Mouse (Mus musculus) gastrocnemius, postnatal 25 days (tissue): ENCODE data around the gene Ifng. TPM values are rescaled to one million over a fixed set of nuclear protein-coding genes. Genes with fewer than 3 reads are reported as not detected.
A peak's percentile ranks its signal among the peaks of the same experiment; 100 is the strongest.
"Not testable (repeated sequence)": the region's sequence is repeated elsewhere in the genome, so short reads cannot be mapped to it uniquely, and the experiment has no call there.

Experiments
- DNase-seq: peaks from one replicate; pipeline ENCODE4 v3.0.0; 2022
- long read RNA-seq, 2 experiments: library from polyadenylated mRNA; stranded (forward); transcript quantifications; one replicate each; pipeline ENCODE4 v2.0.0; 2021
- total RNA-seq, 2 experiments: library from RNA; stranded (reverse); gene quantifications; 1 replicate in 1 of 2; 2 replicates in 1 of 2; pipeline ENCODE4 v1.2.3; 2021

Gene Ifng
- not detected for total RNA-seq
- long read RNA-seq, experiment 1 = 0 reads
- long read RNA-seq, experiment 2 = 0 reads

DNA sequence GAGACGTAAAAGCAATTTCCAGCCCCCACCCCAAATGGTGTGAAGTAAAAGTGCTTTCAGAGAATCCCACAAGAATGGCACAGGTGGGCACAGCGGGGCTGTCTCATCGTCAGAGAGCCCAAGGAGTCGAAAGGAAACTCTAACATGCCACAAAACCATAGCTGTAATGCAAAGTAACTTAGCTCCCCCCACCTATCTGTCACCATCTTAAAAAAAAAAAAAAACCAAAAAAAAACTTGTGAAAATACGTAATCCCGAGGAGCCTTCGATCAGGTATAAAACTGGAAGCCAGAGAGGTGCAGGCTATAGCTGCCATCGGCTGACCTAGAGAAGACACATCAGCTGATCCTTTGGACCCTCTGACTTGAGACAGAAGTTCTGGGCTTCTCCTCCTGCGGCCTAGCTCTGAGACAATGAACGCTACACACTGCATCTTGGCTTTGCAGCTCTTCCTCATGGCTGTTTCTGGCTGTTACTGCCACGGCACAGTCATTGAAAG lies at the start of gene Ifng:
Gene Ifng, plus strand, starts transcription at position 305 of the 499 bp plus-strand sequence.
- DNase-seq = no peak

DNA sequence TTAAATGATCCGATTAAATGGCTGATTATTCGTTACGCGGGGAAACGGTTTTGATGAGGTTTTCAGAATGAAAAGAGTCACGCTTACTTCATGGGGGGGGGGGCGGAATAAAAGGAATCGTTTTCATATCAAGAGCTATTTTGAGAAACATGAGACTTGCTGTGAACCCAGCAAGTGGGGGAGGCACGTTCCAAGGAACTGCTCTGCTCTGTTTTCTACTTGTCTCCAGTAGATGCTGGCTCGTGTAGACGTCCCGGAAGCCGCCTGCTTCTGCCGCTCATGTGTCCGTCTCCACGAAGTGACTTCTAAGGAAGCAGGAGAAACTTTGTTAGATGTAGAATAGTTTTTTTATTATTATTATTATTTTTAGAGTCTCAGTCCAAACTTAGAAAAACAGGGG lies 40.9 kb upstream of the Ifng start:
- no peak for DNase-seq

DNA sequence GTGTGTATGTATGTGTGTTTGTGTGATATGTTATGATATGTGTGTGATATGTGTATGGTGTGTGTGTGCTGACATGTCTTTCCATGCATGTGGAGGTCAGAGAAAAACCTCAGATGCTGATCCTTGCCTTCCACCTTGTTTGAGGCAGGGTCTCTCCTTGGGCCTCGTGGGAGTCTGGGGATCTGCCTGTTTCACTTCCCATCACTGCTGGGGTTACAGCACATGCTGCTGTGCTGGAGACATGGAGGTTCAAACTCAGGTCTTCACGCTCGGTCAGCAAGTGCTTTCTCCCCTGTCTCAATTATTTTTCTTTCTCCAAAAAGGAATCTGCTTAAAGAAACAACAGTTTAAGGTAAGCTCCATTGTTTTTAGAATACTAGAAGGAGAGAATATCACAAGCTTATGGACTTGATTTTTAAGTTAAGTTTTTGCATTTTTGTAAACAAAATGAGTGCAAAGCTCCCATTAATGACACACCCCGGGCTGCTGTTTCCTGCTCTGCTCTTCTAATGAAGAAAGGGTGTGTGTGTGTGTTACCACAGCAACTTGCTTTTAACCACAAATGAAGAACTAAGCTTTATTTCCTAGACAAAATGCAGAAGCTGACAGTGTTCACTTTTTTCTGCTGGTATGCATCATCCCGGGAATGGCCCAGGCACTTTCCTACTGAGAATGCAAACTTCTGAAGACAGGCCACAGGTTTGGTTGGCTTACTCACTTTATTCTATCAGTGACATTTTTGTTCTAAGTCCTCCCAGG lies 34.2 kb upstream of the Ifng start:
- DNase-seq = no peak

DNA sequence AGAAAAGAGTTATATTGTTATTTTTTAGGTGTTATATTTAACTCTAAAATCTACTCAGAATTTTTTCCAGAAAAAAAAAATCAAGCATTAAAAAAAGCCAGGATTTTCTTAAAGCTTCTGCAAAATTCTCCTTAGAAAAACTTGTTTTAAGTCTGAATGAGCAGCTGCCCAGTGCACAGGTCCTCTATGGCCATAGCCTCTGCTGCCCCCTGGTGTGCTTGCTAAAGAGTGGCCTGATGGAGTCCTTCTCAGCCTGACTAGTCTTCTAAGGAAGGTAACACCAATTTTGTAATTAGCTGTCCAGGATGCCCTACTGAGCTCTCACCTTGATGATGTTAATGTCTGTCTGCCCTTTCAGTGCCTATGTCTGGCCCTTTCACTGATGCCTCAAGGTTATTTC lies 29.5 kb upstream of the Ifng start:
- DNase-seq = no peak

DNA sequence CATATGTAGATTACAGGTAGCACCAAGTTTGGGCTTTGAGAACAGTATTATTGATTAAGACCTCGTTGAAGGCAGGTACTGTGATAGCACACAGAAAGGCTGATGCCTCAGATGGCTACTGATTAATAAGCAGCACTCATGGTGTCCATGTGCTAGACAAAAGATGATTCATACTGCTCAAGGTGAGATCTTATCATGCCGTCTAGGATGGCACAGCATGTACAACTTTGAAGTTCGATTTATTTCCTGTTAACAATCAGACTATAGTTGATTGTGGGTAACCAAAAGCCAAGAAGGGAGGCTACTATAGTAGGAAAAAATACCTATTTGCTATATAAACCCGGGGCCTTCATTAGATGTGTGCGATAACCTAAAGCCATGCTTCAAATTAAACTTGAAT lies 28.1 kb upstream of the Ifng start:
- DNase-seq = no peak

DNA sequence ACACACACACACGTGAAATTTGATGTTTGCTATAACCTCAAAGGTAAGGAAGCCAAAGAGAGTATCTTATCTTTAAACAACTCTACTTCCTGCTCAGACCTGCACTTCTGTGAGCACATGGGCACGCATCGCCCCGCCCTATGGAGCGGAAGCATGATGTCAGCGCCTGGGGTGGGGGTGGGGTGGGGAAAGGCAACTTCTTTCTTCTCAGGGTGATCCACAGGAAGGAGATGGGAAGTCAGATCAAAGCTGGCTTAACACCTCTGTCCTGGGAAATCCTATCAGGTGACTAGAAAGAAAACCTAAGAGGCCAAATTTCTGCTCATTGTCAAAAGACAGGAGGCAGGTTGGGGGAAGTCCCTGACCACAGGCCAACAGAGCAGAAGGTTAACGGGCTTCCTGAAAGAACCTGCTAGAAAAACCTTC lies 21.8 kb upstream of the Ifng start:
- no peak for DNase-seq

- no peak for DNase-seq
Observed at GRCm38 (mm10) chr10:118420896-118421295, 19.9 kb upstream of the Ifng start.

- DNase-seq = no peak
Observed at GRCm38 (mm10) chr10:118435501-118435900, 5.3 kb upstream of the Ifng start.

GRCm38 (mm10) chr10:118441898-118442297 lies 1.1 kb downstream of the Ifng start:
- no peak for DNase-seq

- no peak for DNase-seq
Observed at GRCm38 (mm10) chr10:118442999-118443398, 2.2 kb downstream of the Ifng start.

- no peak for DNase-seq
Observed at GRCm38 (mm10) chr10:118445021-118445420, 4.2 kb downstream of the Ifng start.

- no peak for DNase-seq
Observed at GRCm38 (mm10) chr10:118445502-118445901, 4.7 kb downstream of the Ifng start.

DNA sequence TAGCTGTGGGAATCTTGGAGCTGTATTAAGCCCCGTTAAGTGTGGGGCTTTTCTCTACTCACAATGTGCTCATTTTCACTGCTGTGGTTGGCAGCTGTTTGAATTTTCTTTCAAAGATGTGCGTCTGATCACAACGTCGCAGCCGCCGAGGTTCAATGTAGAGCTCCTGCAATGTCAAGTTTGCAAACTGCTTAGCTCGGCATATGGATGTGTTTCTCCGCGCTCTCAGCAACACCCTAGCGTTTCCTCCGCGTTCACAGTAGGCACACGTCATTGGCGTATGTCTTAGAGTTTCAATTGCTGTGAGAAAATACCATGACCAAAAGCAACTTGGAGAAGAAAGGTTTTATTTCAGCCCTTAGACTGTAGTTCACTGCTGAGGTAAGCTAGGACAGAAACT lies 5.1 kb downstream of the Ifng start:
- no peak for DNase-seq

DNA sequence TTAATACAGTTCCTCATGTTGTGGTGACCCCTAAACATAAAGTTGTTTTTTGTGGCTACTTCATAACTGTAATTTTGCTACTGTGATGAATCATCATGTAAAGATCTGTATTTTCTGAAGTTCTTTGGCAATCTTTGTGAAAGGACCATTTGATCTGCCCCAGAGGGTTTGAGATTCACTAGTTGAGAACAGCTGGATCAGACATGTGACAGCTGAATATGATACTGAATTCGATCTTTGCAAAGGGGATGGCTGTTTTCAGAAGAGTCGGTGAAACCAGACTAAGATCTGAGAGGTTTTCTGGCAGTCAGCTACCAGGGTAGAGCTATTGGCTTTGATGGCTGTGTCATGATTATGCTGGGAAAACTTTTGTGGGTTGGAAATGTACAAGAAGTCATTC lies 10.9 kb downstream of the Ifng start:
- DNase-seq = no peak

DNA sequence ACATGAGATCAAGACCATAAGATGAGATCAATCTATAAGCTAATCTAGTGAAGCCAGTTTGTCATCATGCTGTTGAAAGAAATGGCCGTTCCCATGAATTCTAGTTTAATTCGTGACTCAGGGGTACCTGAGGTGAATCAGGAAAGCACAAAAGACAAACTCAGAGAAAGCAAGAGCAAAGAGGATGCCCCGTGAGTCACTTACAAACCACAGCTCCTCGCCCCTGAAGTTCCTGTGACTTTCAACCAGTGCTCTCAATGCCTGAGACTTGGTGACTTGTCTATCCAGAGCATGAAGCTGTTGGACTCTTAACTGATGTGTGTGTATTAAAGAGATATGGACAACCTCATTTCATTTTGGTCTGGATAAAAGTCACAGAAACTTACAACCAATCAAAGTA lies 17.9 kb downstream of the Ifng start:
- DNase-seq = no peak

GRCm38 (mm10) chr10:118461126-118461767 lies 20.4 kb downstream of the Ifng start:
- no peak for DNase-seq

- no peak for DNase-seq
Observed at GRCm38 (mm10) chr10:118466481-118466880, 25.6 kb downstream of the Ifng start.

GRCm38 (mm10) chr10:118469047-118469446 lies 28.2 kb downstream of the Ifng start:
- no peak for DNase-seq

GRCm38 (mm10) chr10:118470296-118470957 lies 29.6 kb downstream of the Ifng start:
- DNase-seq = no peak

GRCm38 (mm10) chr10:118472846-118473245 lies 32.0 kb downstream of the Ifng start:
- DNase-seq = not testable (repeated sequence)

DNA sequence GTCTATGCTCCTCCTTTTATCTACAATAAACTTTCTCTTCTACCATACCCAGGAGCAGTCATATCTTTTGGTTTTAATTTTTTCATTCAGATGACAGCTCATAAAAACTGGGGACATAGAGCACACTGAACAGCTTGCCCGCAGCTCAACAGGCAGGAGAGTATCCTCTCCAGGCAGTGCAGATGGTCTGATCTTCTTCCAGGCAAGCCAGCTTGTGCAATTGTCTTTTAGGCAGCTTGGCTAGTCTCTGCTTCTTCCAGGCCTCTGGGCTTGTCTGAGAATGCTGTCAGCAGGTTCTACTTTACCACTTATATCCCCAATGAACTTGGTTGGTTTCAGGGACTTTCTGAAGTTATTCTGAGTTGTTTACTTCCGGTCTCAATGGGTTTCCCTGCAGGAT lies 35.9 kb downstream of the Ifng start:
- DNase-seq = peak; percentile 10

- DNase-seq = no peak
Observed at GRCm38 (mm10) chr10:118477297-118477696, 36.5 kb downstream of the Ifng start.

DNA sequence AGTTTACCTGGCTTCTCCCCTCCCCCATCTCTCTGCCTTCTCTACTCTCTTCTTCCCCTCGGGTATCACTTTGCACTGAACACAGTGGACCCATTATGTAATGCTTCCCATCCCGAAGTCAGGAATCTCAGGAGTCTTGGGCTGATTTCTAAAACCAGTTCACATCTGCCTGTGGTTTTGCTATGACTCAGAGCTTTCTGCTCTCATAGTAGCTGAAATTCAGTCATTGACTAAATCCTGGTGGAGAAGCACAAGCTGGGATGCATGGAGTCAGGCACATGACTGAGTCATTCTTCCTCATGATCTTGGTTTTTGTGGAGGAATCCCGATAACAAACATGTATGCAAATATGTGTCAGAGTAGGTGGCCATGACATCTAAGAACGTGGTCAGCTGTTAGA lies 38.4 kb downstream of the Ifng start:
- DNase-seq = no peak
